Mouse (Mus musculus) spleen, adult 2 months (tissue): ENCODE data around the gene Il23r. TPM values are rescaled to one million over a fixed set of nuclear protein-coding genes. Genes with fewer than 3 reads are reported as not detected.
A peak's percentile ranks its signal among the peaks of the same experiment; 100 is the strongest.

ENCODE experiments used
- DNase-seq, 2 experiments: peaks; one replicate each; pipeline versions ENCODE4 v3.0.0 to v3.0.0-alpha.2; 2012 to 2021; ENCODE audit warnings: low spot score in 2 of 2, low read depth in 1 of 2
- H3K27ac ChIP-seq: fragments of 200-500 bp; 2 replicates; pipeline ENCODE4 v1.5.1; 2012; ENCODE audit warnings: low read length, inconsistent platforms; ENCODE audit not compliant: insufficient read depth
- H3K27me3 ChIP-seq: fragments of 200-500 bp; 2 replicates; pipeline ENCODE4 v1.6.1; 2012; ENCODE audit warnings: mild to moderate bottlenecking, moderate library complexity, low read length, inconsistent platforms; ENCODE audit not compliant: control insufficient read depth, insufficient read depth
- H3K36me3 ChIP-seq: fragments of 200-500 bp; 2 replicates; pipeline ENCODE4 v1.6.1; 2012; ENCODE audit warnings: mild to moderate bottlenecking, low read length, inconsistent platforms; ENCODE audit not compliant: control insufficient read depth, insufficient read depth
- H3K4me1 ChIP-seq: fragments of 200-500 bp; 2 replicates; pipeline ENCODE4 v1.6.1; 2011; ENCODE audit warnings: inconsistent platforms; ENCODE audit not compliant: control insufficient read depth, insufficient read depth, insufficient read length
- H3K4me3 ChIP-seq: fragments of 200-500 bp; 2 replicates; pipeline ENCODE4 v1.5.1; 2011; ENCODE audit warnings: mild to moderate bottlenecking, inconsistent platforms; ENCODE audit not compliant: insufficient read depth, insufficient read length; ENCODE audit errors: extremely low read depth
- CTCF ChIP-seq: fragments of 200-500 bp; IDR thresholded peaks from 2 replicates; pipeline ENCODE4 v1.5.1; 2011; ENCODE audit warnings: mild to moderate bottlenecking, inconsistent platforms; ENCODE audit not compliant: insufficient read depth, insufficient read length, insufficient replicate concordance; ENCODE audit errors: extremely low read depth
- POLR2A ChIP-seq: fragments of 200-500 bp; IDR thresholded peaks from 2 replicates; pipeline ENCODE4 v1.6.1; 2011; ENCODE audit warnings: low read depth, low read length, inconsistent platforms
- WGBS: fragments of 180-500 bp; shearing (Covaris S2); methylation state at CpG from one replicate; pipeline ENCODE4 v1.1.7; 2018; 5-methylcytosine and 5-hydroxymethylcytosine counted together
- polyA plus RNA-seq: library from polyadenylated mRNA; depleted of rRNA; stranded (reverse); fragments of >200 nt; gene quantifications from 2 replicates; pipeline ENCODE4 v1.2.3, GENCODE M21; 2012; rRNA removed

Il23r gene
- polyA plus RNA-seq, 1 experiment = 0.08 TPM

- 74% methylated on average over 5 of the region's 5 CpGs for WGBS
- DNase-seq = no peak
- TF ChIP-seq POLR2A (no peak), CTCF (no peak)
Measured at GRCm38 (mm10) chr6:67399551-67399950, 92.1 kb downstream of the Il23r start.

GRCm38 (mm10) chr6:67375982-67376391, 115.7 kb downstream of the Il23r start, which contains the start of gene Il12rb2:
TSS of gene Il12rb2 (minus strand) at chr6:67376188.
- Histone ChIP-seq H3K27ac (peak within 1 kb of the TSS; percentile 47; the same call in 1 of the 2 replicates), H3K36me3 (no peaks in the 10 kb centered on the region), H3K4me1 (no peaks in the 10 kb centered on the region; the same call in 1 of the 2 replicates), H3K27me3 (no peaks in the 10 kb centered on the region), H3K4me3 (peak within 1 kb of the TSS; percentile 54; the same call in 1 of the 2 replicates)
- TF ChIP-seq POLR2A (no peak), CTCF (no peak)
- WGBS = 2% methylated on average over 26 of the region's 26 CpGs
- peak; percentile 8 to 19 for DNase-seq

More at GRCm38 (mm10) chr6:67399551-67399950, 92.1 kb downstream of the Il23r start:
- H3K36me3 ChIP-seq = no peaks in the 10 kb centered on the region
- H3K27ac ChIP-seq = no peak overlapping the region
- H3K4me1 ChIP-seq = no peaks in the 10 kb centered on the region
- H3K27me3 ChIP-seq = no peaks in the 10 kb centered on the region
- H3K4me3 ChIP-seq = no peak overlapping the region

Other genes starting within 250 kb of the Il23r start
- 1.8 and 2.3 TPM in 2 replicates for gene Il12rb2, start 115.7 kb downstream of the Il23r start, polyA plus RNA-seq
- 2.7 and 3.7 TPM in 2 replicates for gene Tacstd2, start 43.9 kb upstream of the Il23r start, polyA plus RNA-seq